Mouse (Mus musculus) megakaryocyte, adult 5-6 weeks (primary cell): ENCODE data around the gene St8sia6. TPM values are rescaled to one million over a fixed set of nuclear protein-coding genes. Genes with fewer than 3 reads are reported as not detected.
A peak's percentile ranks its signal among the peaks of the same experiment; 100 is the strongest.

Experiments used
- ATAC-seq: 2 replicates; pipeline ENCODE4 v1.8.0; 2016; ENCODE audit warnings: mild to moderate bottlenecking, inconsistent platforms; ENCODE audit not compliant: poor library complexity, severe bottlenecking
- total RNA-seq, 2 experiments: library from RNA; stranded (forward) in 1 of 2; stranded (reverse) in 1 of 2; fragments of 153-499, 151-499 nt in 1 of 2; fragments of 221-1000, 200-1000 nt in 1 of 2; gene quantifications; 2 replicates each; pipeline versions ENCODE4 v1.2.3 to v1.2.4; 2015 to 2017

The St8sia6 gene
- total RNA-seq, 2 experiments from 2014 or later = 3.5 to 4.2 TPM

DNA sequence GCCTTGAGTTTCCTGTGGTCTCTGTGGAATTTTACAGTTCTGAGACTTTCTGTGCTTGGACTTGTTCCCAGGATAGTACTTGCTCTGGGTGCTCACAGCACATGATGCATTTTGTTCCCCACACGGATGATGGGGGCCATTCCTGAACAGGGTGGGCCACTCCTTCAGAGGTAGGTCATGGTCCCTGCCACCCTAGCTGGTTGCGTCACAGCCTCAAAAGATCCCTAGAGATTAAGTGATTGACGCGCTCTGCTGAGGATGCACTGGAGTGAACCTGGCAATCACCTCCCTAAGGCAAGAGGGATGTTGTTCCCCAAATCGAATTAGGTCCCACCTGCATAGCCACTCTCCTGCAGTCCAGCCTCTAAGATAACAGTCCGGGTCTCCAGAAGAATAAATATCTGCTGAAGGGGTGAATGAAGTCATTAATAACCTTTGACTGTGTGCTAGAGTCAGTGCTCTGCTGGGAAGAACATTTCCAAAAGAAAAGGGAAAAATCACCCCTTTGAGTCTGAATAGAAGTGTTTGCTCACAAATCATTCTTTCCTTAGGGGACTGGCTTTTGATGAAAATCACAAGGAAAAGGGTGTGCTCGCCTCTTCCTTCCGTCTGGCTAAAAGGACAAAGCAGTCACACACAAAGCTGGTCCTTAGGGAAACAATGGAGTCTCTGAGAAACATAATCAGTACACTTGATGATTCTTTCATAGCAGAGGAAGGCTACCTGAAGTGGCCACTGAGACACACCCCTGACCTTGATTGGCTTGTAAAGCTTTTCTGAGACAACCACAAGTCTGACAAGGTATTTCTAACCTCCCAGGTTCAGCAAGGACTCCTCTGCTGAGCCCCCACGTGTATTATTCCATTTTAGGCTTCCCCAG is 26.1 kb downstream of the St8sia6 start:
- ATAC-seq = no peak

DNA sequence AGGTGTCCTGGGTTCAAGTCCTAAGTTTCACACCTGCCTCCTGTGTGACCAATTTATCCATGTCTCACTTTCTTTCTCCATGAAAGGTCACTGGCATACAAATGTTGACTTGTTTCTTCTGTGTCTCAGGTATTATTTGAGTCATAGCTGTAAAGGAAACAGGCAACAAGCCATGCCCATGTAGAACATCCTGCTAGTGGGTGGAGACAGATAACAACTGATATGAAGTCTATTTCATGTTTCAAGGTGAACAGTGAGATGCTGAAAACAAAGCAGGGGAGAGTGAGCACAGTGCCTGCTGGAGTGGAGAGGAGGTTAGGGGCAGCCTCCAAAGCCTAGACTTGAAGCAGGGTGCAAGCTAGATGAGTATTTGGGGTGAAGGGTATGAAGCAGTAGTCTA is 33.5 kb downstream of the St8sia6 start:
- peak; percentile 22; the same call in 1 of the 2 replicates for ATAC-seq

DNA sequence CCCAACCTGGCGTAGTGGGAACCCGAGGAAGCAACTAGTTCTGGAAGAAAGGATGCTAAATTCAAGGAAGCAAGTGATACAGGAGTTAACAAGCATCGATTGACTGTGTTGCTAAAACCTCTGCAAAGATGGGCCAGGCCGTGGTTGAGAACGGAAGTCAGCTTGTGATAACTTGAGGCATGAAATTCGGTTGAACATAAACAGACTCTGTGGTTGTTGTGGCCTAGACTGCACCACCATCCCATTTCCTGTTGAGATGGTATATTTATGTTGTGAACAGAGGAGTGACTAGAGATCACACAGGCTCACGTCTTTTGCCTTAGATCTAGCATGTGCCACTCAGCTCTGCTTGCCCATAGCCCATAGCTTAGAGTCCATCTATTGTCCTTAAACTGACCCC is 36.5 kb downstream of the St8sia6 start:
- ATAC-seq = peak; percentile 77

DNA sequence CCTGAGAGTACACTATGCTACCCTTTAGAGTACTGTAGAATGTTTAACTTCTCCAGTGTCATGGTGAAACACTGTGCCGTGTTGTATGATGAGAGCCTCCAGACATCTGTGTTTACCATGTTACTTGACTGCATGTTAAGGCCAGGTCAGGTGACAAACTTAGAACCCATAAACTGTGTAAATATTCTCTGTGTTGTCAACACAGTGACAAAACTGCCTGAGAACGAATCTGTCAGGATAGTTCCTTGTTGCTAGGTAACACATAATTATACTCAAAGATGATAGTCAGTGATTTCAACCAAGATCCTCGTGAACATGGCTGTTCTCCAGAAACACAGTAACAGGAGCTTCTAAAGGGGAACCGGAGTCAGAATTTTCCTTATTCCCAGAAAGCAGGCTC is 38.1 kb downstream of the St8sia6 start:
- no peak for ATAC-seq

DNA sequence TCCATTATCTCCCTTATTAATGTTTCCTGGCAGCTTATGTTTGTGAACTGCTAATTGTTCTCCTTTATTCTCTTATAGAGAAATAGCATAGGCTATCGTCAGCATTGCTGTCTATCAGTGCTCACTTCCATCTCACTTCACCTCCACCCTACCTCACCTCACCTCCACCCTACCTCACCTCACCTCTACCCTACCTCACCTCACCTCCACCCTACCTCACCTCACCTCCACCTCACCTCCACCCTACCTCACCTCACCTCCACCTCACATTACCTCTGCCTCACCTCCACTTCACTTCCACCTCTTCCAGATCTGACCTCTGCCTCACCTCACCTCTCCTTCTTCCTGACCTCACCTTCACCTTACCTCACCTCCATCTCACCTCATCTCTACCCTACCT is 42.2 kb downstream of the St8sia6 start:
- no peak for ATAC-seq

DNA sequence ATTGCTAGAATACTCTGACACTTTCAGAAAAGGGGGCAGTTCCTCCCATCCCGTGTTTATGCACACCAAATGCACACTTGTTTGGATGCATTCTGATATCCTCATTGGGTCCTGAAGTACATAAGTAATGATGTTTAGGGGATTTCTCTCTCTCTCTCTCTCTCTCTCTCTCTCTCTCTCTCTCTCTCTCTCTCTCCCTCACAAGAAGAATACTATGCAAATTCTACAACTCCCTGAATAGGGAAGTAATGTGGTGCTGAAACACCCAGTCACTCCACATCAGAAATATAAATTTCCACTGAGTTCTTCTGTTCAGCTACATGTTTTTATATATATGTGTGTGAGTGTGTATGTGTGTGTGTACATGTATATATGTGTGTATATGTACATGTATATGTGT is 43.1 kb downstream of the St8sia6 start:
- no peak for ATAC-seq

DNA sequence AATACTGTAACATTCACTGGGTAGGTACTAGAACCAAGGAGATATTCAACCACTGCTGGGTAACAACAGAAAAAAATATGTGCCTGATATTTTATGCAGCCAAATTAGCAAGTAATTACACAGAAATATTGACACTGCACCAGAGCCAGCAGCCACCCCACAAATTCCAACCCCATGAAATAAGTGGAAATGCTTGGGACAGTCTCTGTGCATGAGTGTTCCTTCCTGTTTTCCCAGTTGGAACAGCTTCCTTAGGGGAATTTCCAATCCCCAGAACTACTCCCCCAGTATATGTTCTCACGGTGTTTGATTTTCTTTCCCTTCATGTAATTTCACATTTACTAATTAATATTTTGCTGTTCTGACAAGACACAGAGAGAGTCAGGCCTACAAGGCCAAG is 43.8 kb downstream of the St8sia6 start:
- ATAC-seq = no peak

DNA sequence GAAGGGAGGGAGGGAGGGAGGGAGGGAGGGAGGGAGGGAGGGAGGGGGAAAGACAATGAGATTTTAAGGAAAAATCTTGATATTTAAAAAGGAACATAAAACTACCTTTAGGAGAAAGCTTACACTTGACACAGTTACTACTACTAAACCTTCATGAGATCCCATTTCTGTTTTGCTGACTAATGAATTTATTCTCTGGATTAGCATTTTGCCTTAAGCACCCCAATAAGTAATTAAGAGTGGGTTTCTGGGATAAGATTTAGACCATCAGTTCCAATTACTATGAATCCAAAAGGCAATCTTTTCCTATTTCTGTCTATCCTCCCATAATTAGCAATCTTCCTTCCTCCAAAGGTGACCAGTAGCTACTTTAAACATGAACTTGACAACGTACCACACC is 44.7 kb downstream of the St8sia6 start:
- no peak for ATAC-seq

DNA sequence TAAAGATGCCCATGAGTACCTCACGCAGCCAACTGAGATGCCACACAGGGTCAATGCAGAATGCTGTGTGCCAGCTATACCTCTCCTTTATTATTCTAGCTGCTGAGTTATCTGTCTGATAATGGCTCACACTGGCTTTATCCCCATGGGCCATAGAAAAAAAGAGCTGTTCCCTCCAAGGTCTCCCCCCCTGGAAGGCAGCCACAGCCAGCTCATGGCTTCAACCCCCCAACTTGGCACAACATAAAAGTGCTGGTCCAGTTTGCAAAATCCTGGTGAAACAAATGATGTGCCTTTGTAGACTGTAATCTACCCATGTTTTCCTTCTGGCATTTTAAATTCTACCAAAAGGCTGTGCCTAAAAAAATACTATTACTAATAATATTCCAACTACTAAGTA is 46.3 kb downstream of the St8sia6 start:
- no peak for ATAC-seq

DNA sequence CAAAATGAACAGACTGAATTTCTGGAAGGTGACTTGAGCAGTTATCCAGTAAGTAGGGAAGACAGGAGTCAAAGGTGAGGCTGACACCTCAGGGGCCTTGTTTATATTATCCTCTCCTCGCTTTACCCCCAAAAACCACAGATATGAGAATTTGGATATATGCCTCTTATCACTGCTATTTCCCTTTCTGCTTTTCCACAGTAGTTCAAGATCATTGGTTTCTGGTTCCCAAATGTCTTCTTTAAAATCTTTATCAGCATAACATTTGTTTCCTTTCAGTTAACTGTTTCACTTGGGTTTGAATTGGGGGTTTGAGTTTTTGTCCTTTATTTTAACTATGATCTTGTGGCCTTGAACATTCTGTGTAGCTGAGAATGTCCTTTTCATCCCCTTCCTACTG is 47.8 kb downstream of the St8sia6 start:
- ATAC-seq = no peak

DNA sequence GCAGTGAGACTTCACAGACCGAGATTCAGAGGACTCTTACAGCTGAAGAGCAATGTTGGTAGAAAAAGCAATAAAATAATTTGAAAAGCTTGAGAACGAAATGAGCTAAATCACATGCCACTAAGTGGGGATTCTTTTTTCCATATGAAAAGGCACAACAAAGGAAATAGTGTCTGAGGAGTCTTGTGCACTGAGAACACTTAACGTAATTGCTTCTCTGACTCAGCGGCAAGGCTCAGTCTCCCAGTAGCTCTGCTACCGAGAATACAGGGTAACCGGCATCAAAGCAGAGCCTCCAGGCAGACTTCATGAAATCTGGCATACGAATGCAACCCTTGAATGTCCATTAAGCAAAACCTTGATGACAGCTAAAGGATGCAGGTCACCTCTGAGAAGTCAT is 55.2 kb downstream of the St8sia6 start:
- ATAC-seq = no peak

DNA sequence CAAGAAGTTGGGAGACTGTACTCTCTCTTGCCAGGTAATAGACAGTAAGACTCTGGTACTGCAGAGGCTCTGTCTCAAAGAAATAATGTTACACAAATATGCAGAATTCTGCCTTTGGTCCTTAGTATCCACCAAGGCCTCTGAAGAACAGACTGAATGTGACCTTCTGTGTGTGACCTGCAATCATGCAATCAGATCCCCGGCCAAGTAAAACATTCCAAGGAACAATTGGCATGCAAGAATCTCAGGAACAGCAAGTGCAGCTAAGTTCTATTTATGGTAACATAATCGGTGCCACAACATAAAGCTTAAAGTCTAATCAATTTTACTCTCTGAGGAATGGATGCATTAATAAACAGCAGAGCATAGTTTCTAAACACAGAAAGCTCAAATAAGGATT is 66.0 kb downstream of the St8sia6 start:
- no peak for ATAC-seq

DNA sequence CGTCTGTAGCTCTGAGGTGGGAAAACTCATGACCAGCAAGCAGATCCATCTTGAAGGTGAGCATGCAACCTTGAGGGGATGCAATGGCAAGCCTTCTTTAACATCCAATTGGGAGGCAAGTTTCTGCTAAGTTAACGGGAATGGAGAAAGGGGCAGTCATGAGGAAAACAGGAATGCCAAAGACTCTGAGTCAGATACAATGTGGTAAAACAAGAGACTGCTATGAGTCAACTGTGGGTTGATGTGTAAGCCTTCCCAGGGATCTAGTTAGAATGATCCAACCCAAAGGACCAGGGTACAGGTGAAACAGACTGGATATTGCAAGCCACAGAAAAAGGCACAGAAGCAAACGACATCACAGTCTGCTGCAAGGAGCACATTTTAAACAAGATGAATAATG is 68.3 kb downstream of the St8sia6 start:
- no peak for ATAC-seq

DNA sequence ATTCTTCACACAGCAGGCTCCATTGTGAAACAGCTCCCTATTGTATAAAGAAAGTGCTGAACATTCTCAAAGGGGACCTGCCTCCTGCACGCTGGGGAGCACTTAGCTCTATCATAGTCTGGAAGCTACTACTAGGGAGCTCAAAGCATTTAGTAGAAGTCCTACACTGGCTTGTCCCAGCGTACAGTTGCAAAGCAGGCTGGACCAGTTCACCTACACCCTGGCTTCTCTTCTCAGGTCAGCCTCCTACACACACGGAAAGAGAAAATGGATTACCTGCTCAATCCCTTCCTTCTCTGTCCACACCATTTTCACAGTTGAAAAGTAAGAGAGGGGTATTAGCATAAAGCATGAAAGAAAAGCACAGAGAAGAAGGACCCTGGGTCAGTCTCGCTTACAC is 71.6 kb downstream of the St8sia6 start:
- ATAC-seq = no peak

DNA sequence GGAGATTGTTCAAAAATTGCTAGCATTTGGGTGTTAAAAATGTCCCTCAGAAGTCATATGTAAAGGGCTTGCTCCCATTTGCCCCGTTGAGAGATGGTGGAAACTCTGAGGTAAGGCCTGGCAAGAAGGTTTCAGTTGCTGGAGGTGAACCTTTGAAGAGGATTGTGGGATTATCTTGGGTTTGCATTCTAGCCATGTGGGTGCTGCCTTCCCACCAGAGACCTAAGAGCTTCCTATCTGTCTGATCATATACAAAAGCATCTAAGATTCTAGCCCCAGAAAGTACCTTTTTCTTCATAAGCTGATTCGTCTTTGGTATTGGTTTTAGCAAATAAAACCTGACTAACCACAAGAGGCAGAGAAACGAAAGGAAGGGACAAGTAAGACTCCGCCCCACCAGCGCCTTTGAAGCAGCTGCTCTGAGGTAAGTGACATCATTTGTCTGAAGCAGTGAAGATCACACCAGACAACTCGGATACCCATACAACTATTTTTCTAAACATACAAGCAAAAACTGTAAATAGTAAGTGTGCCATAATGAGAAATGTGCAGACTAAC is 75.2 kb downstream of the St8sia6 start:
- peak; percentile 67 for ATAC-seq

DNA sequence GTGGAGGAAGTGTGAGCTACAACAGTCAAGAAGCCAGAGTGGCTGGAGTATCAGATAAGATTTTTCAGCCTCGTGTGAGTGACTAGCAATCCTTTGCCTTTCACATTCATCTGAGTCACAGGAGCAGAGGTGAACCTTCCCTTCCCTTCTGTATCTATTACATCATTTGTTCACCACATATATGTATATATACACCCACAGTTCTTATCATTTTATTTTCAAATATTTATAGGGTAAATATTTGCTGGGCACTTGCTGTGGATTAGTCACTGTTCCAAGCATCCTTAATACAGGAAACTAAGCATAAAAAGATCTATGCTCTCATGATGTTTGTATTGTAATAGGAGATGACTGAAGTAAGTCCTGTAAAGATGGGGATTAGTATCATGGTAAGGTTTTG is 85.1 kb downstream of the St8sia6 start:
- ATAC-seq = no peak

DNA sequence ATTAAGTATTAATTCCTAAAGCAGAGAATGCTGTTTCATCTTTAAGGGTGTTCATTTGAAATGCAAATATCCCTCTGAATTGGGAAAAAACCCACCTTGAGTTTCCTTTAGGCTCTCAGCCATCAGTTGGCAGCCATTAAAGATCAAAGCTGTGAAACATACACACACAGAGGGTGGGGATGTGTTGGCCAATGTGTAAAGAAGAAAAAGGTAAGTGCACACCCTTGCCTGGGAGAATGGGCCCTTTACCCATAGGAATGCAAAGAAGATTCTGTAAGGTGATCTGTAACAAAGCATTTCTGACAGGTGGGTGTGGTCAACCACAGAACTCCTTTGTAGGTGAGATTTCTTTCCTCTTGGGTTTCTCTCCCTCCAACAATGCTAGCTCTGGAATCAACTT is 96.3 kb downstream of the St8sia6 start:
- ATAC-seq = no peak

DNA sequence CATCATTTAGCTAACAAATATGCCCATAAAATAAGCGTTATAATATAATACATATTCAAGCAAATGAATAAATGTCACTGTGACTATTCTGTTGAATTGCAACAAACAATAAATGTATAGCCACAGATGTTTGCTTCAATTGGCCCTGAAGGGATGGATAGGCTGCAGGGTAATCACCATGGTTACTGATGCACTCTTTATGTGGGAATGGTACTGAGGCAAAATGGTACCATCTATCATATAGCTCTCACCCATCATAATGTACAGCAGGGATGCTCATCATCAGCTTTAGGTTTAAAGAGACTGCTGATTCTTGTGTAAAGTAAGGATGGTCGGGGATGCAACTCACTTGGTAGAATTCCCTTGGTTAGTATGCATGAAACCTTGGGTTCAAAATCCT is 99.4 kb downstream of the St8sia6 start:
- no peak for ATAC-seq

DNA sequence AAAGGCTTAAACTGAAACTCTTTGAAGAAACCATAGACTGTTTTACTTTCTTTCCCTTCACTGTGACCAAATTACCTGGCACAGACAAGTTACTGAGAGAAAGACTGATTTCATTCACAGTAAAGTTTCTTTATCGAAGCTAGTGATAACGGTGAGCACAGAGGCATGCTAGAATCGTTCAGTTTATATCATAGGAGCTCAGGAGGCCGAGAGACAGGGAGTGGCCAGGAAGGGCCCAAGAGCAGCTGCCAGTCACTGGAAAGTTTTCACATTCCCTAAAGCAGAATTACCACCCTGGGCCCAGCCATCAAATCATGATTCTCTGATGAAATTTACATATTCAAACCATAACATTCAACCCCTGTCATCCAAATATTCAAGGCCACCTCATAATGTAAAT is 109.5 kb downstream of the St8sia6 start:
- no peak for ATAC-seq

DNA sequence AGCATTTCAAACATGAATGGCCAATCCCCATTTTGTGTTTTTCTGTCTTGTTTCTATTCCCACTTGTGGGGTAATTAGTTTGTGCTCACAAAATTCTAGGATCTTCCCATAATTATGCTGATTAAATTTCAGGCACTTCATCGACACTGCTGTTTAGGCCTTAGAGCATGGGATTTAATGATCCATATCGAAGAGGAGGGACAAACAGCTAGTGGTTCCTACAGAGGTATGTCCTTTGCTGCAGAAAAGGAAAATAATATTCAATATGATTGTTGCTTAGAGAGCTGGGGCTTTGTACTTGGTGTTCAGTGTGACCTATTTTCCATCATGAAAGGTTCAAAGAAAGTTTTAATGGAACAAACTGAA is 110.7 kb downstream of the St8sia6 start:
- no peak for ATAC-seq

DNA sequence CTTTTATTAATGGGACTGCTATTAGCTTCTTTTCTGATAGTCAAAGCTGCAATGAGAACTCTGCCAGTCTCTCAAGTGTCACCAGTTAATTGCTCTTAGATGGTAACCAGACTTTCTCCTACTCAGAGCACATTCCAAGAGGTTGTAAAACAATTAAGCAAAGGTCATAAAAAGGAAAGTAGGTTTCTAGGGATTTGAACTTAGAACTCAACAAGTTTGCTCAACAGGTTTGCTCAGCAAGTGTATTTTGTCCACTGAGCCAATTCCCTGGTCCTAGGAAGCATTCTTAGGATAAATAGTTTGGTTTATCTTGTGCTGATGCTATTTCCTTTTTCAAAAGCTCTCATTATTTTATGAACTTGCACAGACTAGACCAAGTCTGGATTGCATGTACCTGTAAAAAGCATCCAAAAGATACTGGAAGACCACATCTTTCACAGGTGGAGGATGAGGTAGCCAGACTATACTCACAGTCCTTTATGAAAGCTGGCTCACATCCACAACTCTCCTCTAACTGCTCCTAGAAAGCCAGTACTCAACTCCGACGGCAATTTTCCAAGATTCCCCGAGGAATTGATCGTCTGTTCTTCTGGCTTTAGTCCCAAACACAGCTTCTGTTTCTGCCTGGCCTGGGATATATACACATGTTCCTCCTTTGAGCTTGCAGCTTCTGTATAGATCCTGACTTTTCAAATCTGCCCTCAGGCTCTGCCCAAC is 111.2 kb downstream of the St8sia6 start:
- no peak for ATAC-seq

DNA sequence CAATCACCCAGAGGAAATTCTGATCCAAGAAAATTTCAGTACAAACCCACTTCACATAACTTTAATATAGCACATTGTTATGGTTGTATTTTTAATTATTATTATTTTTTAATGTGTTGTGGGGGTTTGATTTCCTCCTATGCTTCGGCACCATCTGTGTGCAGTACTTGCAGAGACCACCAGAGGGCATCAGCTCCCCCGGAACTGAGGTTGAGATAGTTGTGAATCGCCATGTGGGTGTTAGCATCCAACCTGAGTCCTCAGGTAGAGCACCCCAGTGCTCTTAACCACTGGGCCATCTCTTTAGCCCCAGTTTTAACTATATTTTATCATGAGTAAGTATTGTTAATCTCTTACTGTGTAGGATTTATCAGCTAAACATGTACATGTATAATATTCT is 120.9 kb downstream of the St8sia6 start:
- ATAC-seq = peak; percentile 70
